Mouse (Mus musculus) bone marrow, adult 2 months (tissue): ENCODE results near the gene Tefm. TPM values are rescaled to one million over a fixed set of nuclear protein-coding genes. Genes with fewer than 3 reads are reported as not detected.

Experiments used
- H3K27ac ChIP-seq: fragments of 200-500 bp; 2 replicates; pipeline ENCODE4 v1.5.1; 2012; ENCODE audit warnings: low read depth, mild to moderate bottlenecking, control low read depth, inconsistent platforms, low read length; ENCODE audit not compliant: control insufficient read depth, poor library complexity, insufficient read depth
- H3K4me1 ChIP-seq: fragments of 200-500 bp; 2 replicates; pipeline ENCODE4 v1.6.1; 2011; ENCODE audit warnings: low read length; ENCODE audit not compliant: control insufficient read depth, insufficient read depth
- H3K4me3 ChIP-seq: fragments of 200-500 bp; replicated peaks from 2 replicates; pipeline ENCODE3; 2011; ENCODE audit warnings: mild to moderate bottlenecking, low read depth, low read length, control low read depth; ENCODE audit not compliant: control insufficient read depth
- CTCF ChIP-seq: fragments of 200-500 bp; IDR thresholded peaks from 2 replicates; pipeline ENCODE4 v1.5.1; 2011; ENCODE audit warnings: low read length, control low read depth; ENCODE audit not compliant: control insufficient read depth, insufficient read depth
- POLR2A ChIP-seq: fragments of 200-500 bp; IDR thresholded peaks from 2 replicates; pipeline ENCODE4 v1.6.1; 2011; ENCODE audit warnings: low read depth, mild to moderate bottlenecking, control low read depth, low read length, borderline replicate concordance; ENCODE audit not compliant: control insufficient read depth
- WGBS: fragments of 180-500 bp; shearing (Covaris S2); methylation state at CpG from one replicate; pipeline ENCODE4 v1.1.7; 2018; 5-methylcytosine and 5-hydroxymethylcytosine counted together
- polyA plus RNA-seq: library from polyadenylated mRNA; stranded (reverse); fragments of >200 nt; gene quantifications from 2 replicates; pipeline ENCODE4 v1.2.4, GENCODE M21; 2011; ENCODE audit warnings: low replicate concordance; ENCODE audit not compliant: missing spikeins, insufficient read depth, insufficient read length

Gene Tefm
- polyA plus RNA-seq, 1 experiment, result 5.3 TPM

DNA sequence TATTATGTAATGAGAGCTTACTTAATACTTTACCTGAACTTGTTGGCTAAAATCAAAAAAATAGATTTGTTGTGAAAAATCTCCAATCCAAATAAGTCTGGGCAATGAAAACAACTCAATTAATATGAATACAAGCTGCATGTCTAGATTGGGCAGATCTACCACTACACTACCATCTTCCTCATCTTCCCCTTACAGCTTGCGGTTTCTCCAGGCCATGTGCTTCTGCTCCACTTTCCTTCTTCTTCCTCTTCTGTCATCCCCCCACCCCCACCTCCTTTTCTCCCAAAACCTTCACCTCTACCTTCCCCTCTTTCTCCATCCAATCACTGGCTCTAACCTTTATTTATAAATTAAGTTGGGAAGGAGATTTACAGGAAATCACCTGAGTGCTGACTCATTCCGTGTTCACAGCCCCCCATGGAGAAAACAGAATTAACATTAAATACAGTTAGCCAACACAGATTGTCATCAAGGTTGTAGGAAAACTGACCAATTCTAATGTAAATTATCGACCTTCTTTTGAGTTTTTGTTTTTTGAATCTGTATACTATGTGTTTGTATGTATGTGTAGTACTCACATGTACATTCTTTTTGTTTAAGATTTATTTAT is 43.4 kb downstream of the Tefm start:
- H3K4me3 ChIP-seq, result no peak overlapping the region
- TF ChIP-seq CTCF, result no peak
- no peak for TF ChIP-seq POLR2A
- H3K27ac ChIP-seq, result no peak overlapping the region
- WGBS, result 64% methylated on average over 3 of the region's 3 CpGs
- no peaks in the 10 kb centered on the region for H3K4me1 ChIP-seq

DNA sequence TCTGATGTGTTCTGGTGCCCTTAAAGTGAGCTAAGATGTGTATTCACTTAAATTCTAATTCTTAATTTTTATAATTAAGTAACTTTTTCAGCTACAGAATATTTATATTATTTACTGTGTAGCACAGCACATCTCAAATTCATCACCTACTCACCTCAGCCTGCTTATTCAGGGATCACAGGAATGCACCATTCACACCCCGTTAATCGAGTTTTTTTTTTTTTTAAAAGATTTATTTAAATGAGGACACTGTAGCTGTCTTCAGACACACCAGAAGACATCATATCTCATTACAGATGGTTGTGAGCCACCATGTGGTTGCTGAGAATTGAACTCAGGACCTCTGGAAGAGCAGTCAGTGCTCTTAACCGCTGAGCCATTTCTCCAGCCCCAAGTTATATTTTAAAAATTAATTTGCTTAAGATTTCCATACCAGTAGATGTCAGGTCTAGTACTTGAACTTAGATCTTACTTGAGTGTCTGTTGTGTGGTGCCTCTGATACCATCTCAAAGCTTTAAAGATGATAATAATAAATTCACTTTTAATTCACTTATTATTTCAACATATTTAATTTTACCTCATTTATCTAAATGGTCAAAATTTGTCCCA is 51.3 kb downstream of the Tefm start:
- H3K4me3 ChIP-seq, result no peak overlapping the region
- H3K4me1 ChIP-seq, result no peaks in the 10 kb centered on the region; the same call in 1 of the 2 replicates
- TF ChIP-seq POLR2A, result no peak
- TF ChIP-seq CTCF, result no peak
- H3K27ac ChIP-seq, result no peak overlapping the region
- WGBS, result 41% methylated on average over 3 of the region's 3 CpGs

DNA sequence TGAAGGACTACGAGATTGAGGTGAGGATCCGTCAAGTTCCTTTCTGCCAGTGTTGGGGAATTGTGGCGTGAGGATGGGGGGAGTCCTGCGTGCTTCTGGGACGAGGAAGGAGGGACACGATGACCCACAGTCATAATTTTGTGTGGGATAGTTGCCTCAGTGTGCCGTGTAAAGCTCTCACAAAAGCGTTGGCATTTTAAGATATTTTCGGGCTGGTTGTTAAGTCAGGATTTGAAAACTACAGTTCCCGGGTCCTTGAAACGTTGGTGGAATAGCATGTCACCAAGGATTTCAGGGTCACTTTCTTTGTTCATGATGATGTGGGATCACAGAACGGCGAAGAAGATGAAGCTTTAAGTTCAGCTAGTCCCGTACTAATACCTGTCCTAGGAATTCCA is 52.2 kb downstream of the Tefm start:
- peak overlapping the region; percentile 71 for H3K27ac ChIP-seq
- peaks cover 2% of the 10 kb centered on the region; the same call in 1 of the 2 replicates for H3K4me1 ChIP-seq

DNA sequence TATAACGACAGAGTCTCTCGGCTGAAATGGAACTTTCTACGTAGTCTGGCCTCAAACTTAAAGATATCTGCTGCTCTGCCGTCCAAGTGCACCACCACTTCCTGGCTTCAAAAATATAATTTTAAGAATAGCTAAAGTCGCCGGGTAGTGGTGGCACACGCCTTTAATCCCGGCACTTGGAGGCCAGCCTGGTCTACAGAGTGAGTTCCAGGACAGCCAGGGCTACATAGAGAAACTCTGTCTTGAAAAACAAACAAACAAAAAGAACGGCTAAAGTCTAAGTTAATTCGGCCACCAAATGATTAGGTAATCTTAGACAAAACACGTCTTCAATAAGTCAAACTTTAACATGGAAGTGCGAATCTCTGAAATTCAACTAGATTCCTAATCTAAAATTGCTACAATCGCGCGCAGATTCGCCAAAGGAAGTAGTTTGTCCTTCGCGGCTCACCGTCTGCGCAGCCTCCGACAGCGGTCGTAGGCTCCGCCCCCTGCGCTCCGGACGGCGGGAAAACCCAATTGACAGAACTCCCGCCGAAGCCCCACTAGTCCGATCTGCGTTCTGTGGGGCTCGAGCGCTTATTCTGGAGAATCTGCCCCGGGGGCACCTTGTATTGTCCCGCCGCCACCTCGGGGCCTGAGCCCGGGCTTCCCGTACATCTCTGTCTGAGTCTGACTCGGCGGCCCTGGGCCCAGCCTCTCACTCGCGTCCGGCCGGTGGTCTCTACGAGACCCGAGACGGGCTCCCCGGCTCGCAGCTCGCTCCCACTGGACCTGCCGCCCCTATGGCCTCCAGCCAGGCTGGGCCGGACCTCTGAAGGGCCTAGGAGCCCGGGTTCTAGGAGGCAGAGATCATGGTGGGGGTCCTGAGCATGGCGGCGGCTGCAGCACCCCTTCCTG is 52.8 kb downstream of the Tefm start, which contains the start of gene Atad5:
Gene Atad5, plus strand, starts transcription at position 484 of the 900 bp plus-strand sequence.
- peaks cover 2% of the 10 kb centered on the region; the same call in 1 of the 2 replicates for H3K4me1 ChIP-seq
- H3K4me3 ChIP-seq, result peak within 1 kb of the TSS; percentile 98
- TF ChIP-seq CTCF, result 0 out of 2 replicates have a peak, but pooled peaks have one; percentile 6
- TF ChIP-seq POLR2A, result peak; percentile 54; the same call in 1 of the 2 replicates
- WGBS, result 2% methylated on average over 57 of the region's 57 CpGs
- H3K27ac ChIP-seq, result peak within 1 kb of the TSS; percentile 71

More for the DNA sequence above, 52.2 kb downstream of the Tefm start:
- peak overlapping the region; percentile 98 for H3K4me3 ChIP-seq
- TF ChIP-seq CTCF, result no peak
- TF ChIP-seq POLR2A, result no peak
- WGBS, result under 1% methylated on average over 14 of the region's 14 CpGs

DNA sequence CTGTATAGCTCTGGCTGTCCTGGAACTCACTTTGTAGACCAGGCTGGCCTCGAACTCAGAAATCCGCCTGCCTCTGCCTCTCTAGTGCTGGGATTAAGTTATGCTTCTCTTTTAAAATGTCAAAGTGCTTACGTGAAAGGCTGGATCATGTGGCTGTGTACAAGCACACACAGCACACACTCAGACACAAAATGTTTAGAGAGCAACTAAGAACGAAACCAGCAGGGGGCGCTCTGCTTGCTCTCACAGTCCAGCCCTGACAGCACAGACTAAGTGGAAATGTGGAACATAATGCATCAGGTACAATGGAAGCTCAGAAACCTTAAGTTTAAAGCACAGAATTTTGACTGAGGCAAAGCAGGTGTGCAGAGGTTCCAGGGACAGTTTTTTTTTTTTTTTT is 55.1 kb downstream of the Tefm start:
- H3K4me3 ChIP-seq, result no peak overlapping the region
- peaks cover 2% of the 10 kb centered on the region; the same call in 1 of the 2 replicates for H3K4me1 ChIP-seq
- no peak overlapping the region for H3K27ac ChIP-seq
- TF ChIP-seq CTCF (peak; percentile 96), POLR2A (no peak)
- 10% methylated on average over 5 of the region's 5 CpGs for WGBS

Other genes starting within 250 kb of the Tefm start
- gene Utp6, start 179.8 kb downstream of the Tefm start, polyA plus RNA-seq, result 18.1 and 27.5 TPM in 2 replicates
- gene Suz12, start 149.1 kb downstream of the Tefm start, polyA plus RNA-seq, result 38.7 and 39.0 TPM in 2 replicates
- gene Crlf3, start 61.2 kb downstream of the Tefm start, polyA plus RNA-seq, result 35.5 and 47.8 TPM in 2 replicates
- 19.4 and 23.1 TPM in 2 replicates for gene Atad5, start 52.8 kb downstream of the Tefm start, polyA plus RNA-seq
- gene Adap2, start 11.9 kb upstream of the Tefm start, polyA plus RNA-seq, result 2.5 and 4.8 TPM in 2 replicates
- gene Rnf135, start 41.7 kb upstream of the Tefm start, polyA plus RNA-seq, result 2.3 and 6.0 TPM in 2 replicates
- gene Rhot1, start 66.8 kb upstream of the Tefm start, polyA plus RNA-seq, result 10.1 and 15.5 TPM in 2 replicates
- 0.52 TPM in 1 of 2 replicates, not detected in the other for gene Rhbdl3, start 158.7 kb upstream of the Tefm start, polyA plus RNA-seq
- 27.9 and 42.0 TPM in 2 replicates for gene 5730455P16Rik, start 235.9 kb upstream of the Tefm start, polyA plus RNA-seq
- 103 and 109 TPM in 2 replicates for gene Zfp207, start 241.1 kb upstream of the Tefm start, polyA plus RNA-seq